Mouse (Mus musculus): Measurements from ENCODE around the gene Sgk2.

DNA sequence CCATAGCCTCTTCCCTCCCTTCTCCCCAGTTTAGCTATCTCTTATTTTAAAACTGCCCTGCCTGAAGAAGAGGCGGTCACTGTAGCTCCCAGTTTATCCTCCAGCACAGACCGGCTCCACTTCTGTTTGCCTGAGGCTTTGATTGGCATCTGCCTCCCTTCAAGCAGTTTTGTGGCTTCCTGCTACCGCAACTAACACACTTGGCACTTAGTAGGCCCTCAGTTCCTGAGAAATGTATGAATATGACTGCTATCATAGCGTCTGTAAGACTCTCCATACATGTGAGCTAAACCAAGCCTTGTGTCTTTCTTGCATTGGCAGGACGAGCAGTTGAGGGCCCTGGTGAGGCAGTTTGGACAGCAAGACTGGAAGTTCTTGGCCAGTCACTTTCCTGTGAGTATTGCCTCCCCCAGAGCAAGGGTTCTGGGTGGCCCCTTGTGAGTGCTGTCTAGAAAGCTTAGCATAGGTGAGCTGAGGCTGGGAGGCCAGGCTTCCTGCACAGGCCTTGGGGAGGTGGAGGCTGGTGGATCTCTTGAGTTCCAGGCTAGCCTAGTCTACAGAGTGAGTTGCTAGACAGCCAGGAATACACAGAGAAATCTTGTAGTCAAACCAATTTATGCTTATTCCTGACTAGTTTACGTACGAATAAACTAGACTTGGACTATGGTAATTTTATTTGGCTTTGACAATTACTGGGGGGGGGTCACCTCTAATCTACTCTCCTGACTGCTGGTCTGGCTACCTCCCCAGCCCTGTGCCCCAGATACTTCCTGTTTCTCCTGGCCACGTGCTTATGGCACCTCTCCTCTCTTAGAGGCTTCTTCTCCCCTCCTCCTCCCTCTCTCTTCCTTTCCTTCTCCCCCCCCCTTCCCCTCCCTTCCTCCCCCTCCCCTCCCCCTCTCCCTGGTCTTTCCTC is 74.3 kb downstream of the Sgk2 start:
- TF ChIP-seq CTCF (IDR thresholded peaks at IDR 0.05; ENCODE audit: extremely low read depth, insufficient read depth, insufficient read length, insufficient replicate concordance) (no peak), POLR2A (IDR thresholded peaks at IDR 0.05; ENCODE audit: low read depth, low read length) (no peak)
